In genomic region chr7:75498627-75499026, GRCm38 (mm10) we compare ENCODE assay signal across 10 mouse cellular contexts. TPM values are rescaled to one million over a fixed set of nuclear protein-coding genes. Genes with fewer than 3 reads are reported as not detected.
DNase-seq lines count a peak whose midpoint lies in the region; ATAC-seq and TF ChIP-seq lines count a peak whose summit lies in the region.
"Had no signal": no experiment of that assay in that cellular context is flagged by ENCODE, and none has a peak within 500 bp of the region (broad histone marks: within the 10 kb centered on the region; RNA-seq: fewer than 3 reads in every experiment).

No protein-coding gene starts in this region.

- peak; percentile 83 for DNase-seq in Muller cell, postnatal 12 days (ENCODE audit: inconsistent ontology term)
- DNase-seq in adipocyte (ENCODE audit: low spot score): peak; percentile 18
- DNase-seq in kidney, postnatal 36 days: peak; percentile 42 to 72
- DNase-seq in layer of hippocampus, adult 2 months (ENCODE audit: low spot score in 2 of 2): no peak
- DNase-seq in right cerebral cortex, adult 2 months (ENCODE audit: low spot score in 2 of 2): no peak
- no peak for DNase-seq in thymus, adult 2 months
- DNase-seq: cerebellum, postnatal 14 days had no signal

- H3K4me1 ChIP-seq in intestine, postnatal 0 days (replicated peaks; ENCODE audit: control insufficient read depth, insufficient read depth, low read length): peaks cover 17% of the 10 kb centered on the region; the same call in 1 of the 2 replicates
- H3K4me1 ChIP-seq in thymus, adult 2 months (replicated peaks; ENCODE audit: control insufficient read depth, insufficient read depth, low read length): peaks cover 4% of the 10 kb centered on the region; the same call in 1 of the 2 replicates

- no peak for TF ChIP-seq POLR2A in thymus, adult 2 months (IDR thresholded peaks at IDR 0.05; ENCODE audit: control insufficient read depth, extremely low read depth, insufficient read depth, low read length, poor library complexity)

- H3K4me2 ChIP-seq in intestine, postnatal 0 days (replicated peaks; ENCODE audit: low read depth): peak overlapping the region; percentile 32; the same call in 1 of the 2 replicates
- H3K4me2 ChIP-seq: midbrain, embryonic 11.5 days had no signal

- no peak overlapping the region for H3K4me3 ChIP-seq in intestine, postnatal 0 days (ENCODE audit: low read depth, low read length)
- no peak overlapping the region for H3K4me3 ChIP-seq in layer of hippocampus, adult 2 months
- H3K4me3 ChIP-seq in thymus, adult 2 months (ENCODE audit: control insufficient read depth, insufficient read depth, low read length): no peak overlapping the region

- H3K36me3 ChIP-seq in intestine, postnatal 0 days (ENCODE audit: control insufficient read depth, insufficient read depth): no peaks in the 10 kb centered on the region
- no peaks in the 10 kb centered on the region for H3K36me3 ChIP-seq in thymus, adult 2 months (ENCODE audit: control insufficient read depth, insufficient read depth, low read length)

- TF ChIP-seq CTCF in intestine, postnatal 0 days (IDR thresholded peaks at IDR 0.05; ENCODE audit: low read depth): no peak
- no peak for TF ChIP-seq CTCF in layer of hippocampus, adult 2 months (conservative IDR thresholded peaks at IDR 0.05)
- no peak for TF ChIP-seq CTCF in thymus, adult 2 months (IDR thresholded peaks at IDR 0.05; ENCODE audit: borderline replicate concordance, control insufficient read depth, extremely low read depth, insufficient read depth, low read length, poor library complexity)

- no peaks in the 10 kb centered on the region for H3K9me3 ChIP-seq in intestine, postnatal 0 days (ENCODE audit: control insufficient read depth)

- ATAC-seq in intestine, postnatal 0 days: peak; percentile 85

- H3K27me3 ChIP-seq in intestine, postnatal 0 days (replicated peaks; ENCODE audit: control insufficient read depth, insufficient read depth, low read length): no peaks in the 10 kb centered on the region
- no peaks in the 10 kb centered on the region for H3K27me3 ChIP-seq in thymus, adult 2 months (ENCODE audit: control insufficient read depth, insufficient read depth, low read length)

- WGBS in intestine, postnatal 0 days: 16% methylated on average over 5 of the region's 5 CpGs
- WGBS in thymus, adult 2 months: 96% methylated on average over 5 of the region's 5 CpGs

- peak overlapping the region; percentile 51 for H3K27ac ChIP-seq in intestine, postnatal 0 days (ENCODE audit: low read depth, low read length)
- no peak overlapping the region for H3K27ac ChIP-seq in layer of hippocampus, adult 2 months
- H3K27ac ChIP-seq in thymus, adult 2 months (ENCODE audit: control insufficient read depth, insufficient read depth, low read length): no peak overlapping the region
- H3K27ac ChIP-seq: liver, embryonic 14.5 days had no signal

- H3K9ac ChIP-seq in intestine, postnatal 0 days (ENCODE audit: low read depth, low read length): no peak overlapping the region
- H3K9ac ChIP-seq: liver, embryonic 14.5 days had no signal

RNA-seq across cellular contexts. Expression of gene Akap13, which starts 43.3 kb away (rescaled TPM):
- polyA plus RNA-seq in intestine, postnatal 0 days (2015; fragmentation: Nextera tagmentation; extraction: Ambion mirVana): 17.4 and 19.9 TPM in 2 replicates
- 10 to 100 TPM; 66.5 to 73.6 TPM for total RNA-seq in layer of hippocampus, adult 2 months (2021)
- 47.8 and 49.4 TPM in 2 replicates for polyA plus RNA-seq in thymus, adult 2 months (2012; rRNA removed)

Comparison
In these comparisons a context has a peak if more than half of its experiments do, and no peak if none do; other contexts are left out.
1. DNase-seq: peak in Muller cell, postnatal 12 days (single experiment), adipocyte (single experiment) and kidney, postnatal 36 days (2 of 2); none in layer of hippocampus, adult 2 months (0 of 2), right cerebral cortex, adult 2 months (0 of 2) and thymus, adult 2 months (single experiment).